Mouse (Mus musculus) kidney, embryonic 16.5 days (tissue): ENCODE results near the gene Smndc1. TPM values are rescaled to one million over a fixed set of nuclear protein-coding genes. Genes with fewer than 3 reads are reported as not detected.
"Not testable (repeated sequence)": the region's sequence is repeated elsewhere in the genome, so short reads cannot be mapped to it uniquely, and the experiment has no call there.

ENCODE experiments used
- ATAC-seq: fragments of 200-750 bp; cut with Nextera tagmentation; 2 replicates; pipeline ENCODE4 v1.8.0; 2017; ENCODE audit warnings: moderate TSS enrichment; ENCODE audit not compliant: low FRiP score, low TSS enrichment
- H3K27ac ChIP-seq: fragments of 300-500 bp; sonication (generic); 2 replicates; pipeline ENCODE4 v1.5.1; 2014; ENCODE audit warnings: low read length
- H3K27me3 ChIP-seq: fragments of 300-500 bp; sonication (generic); 2 replicates; pipeline ENCODE4 v1.6.1; 2014; ENCODE audit warnings: low read length, control low read depth, mixed read lengths; ENCODE audit not compliant: insufficient read depth
- H3K36me3 ChIP-seq: fragments of 300-500 bp; sonication (generic); 2 replicates; pipeline ENCODE4 v1.6.1; 2014; ENCODE audit warnings: low read length, control low read depth, mixed read lengths; ENCODE audit not compliant: insufficient read depth
- H3K4me1 ChIP-seq: fragments of 300-500 bp; sonication (generic); 2 replicates; pipeline ENCODE4 v1.6.1; 2014; ENCODE audit warnings: low read length, control low read depth, mixed read lengths; ENCODE audit not compliant: insufficient read depth
- H3K4me2 ChIP-seq: fragments of 300-500 bp; sonication (generic); replicated peaks from 2 replicates; pipeline ENCODE4 v1.6.1; 2014; ENCODE audit warnings: low read depth, low read length
- H3K4me3 ChIP-seq: fragments of 300-500 bp; sonication (generic); 2 replicates; pipeline ENCODE4 v1.5.1; 2014; ENCODE audit warnings: mild to moderate bottlenecking, low read length
- H3K9ac ChIP-seq: fragments of 300-500 bp; sonication (generic); replicated peaks from 2 replicates; pipeline ENCODE4 v1.6.1; 2014; ENCODE audit warnings: low read length
- H3K9me3 ChIP-seq: fragments of 300-500 bp; sonication (generic); 2 replicates; pipeline ENCODE4 v1.6.1; 2016; ENCODE audit warnings: low read length, control low read depth
- WGBS: fragments of 180-500 bp; shearing (Covaris S2); extraction: QIAGEN DNeasy Blood & Tissue Kit; methylation state at CpG from one replicate; pipeline ENCODE4 v1.1.7; 2014; 5-methylcytosine and 5-hydroxymethylcytosine counted together
- polyA plus RNA-seq: library from polyadenylated mRNA; unstranded; fragments of >200 nt; fragmentation: Nextera tagmentation; extraction: Ambion mirVana; gene quantifications from 2 replicates; pipeline ENCODE4 v1.2.1, GENCODE M21; 2015

Gene Smndc1
- polyA plus RNA-seq, 1 experiment from 2014 or later: 40.1 TPM

- no peaks in the 10 kb centered on the region for H3K9me3 ChIP-seq
- H3K4me3 ChIP-seq: no peak overlapping the region
- 59% methylated on average over 12 of the region's 12 CpGs for WGBS
- H3K27ac ChIP-seq: no peak overlapping the region
- H3K4me2 ChIP-seq: no peak overlapping the region
- H3K27me3 ChIP-seq: no peaks in the 10 kb centered on the region
- no peak overlapping the region for H3K9ac ChIP-seq
- no peaks in the 10 kb centered on the region for H3K36me3 ChIP-seq
- no peak for ATAC-seq
- H3K4me1 ChIP-seq: no peaks in the 10 kb centered on the region
These were observed 12.5 kb upstream of the Smndc1 start for GRCm38 (mm10) chr19:53402741-53403432.

- H3K27ac ChIP-seq: no peak overlapping the region
- no peaks in the 10 kb centered on the region for H3K4me1 ChIP-seq
- H3K9ac ChIP-seq: no peak overlapping the region
- no peak for ATAC-seq
- no peak overlapping the region for H3K4me3 ChIP-seq
- H3K36me3 ChIP-seq: no peaks in the 10 kb centered on the region
- WGBS: 77% methylated on average over 16 of the region's 16 CpGs
- no peaks in the 10 kb centered on the region for H3K27me3 ChIP-seq
- H3K4me2 ChIP-seq: no peak overlapping the region
- H3K9me3 ChIP-seq: no peaks in the 10 kb centered on the region
These were observed 10.1 kb upstream of the Smndc1 start for GRCm38 (mm10) chr19:53400332-53401110.

- no peaks in the 10 kb centered on the region for H3K4me1 ChIP-seq
- H3K27ac ChIP-seq: no peak overlapping the region
- no peaks in the 10 kb centered on the region for H3K36me3 ChIP-seq
- H3K9me3 ChIP-seq: no peaks in the 10 kb centered on the region
- H3K4me2 ChIP-seq: no peak overlapping the region
- 87% methylated on average over 4 of the region's 4 CpGs for WGBS
- ATAC-seq: no peak
- H3K9ac ChIP-seq: no peak overlapping the region
- no peak overlapping the region for H3K4me3 ChIP-seq
- no peaks in the 10 kb centered on the region for H3K27me3 ChIP-seq
These were observed 8.8 kb upstream of the Smndc1 start for GRCm38 (mm10) chr19:53399213-53399612.

- Histone ChIP-seq H3K9me3 (no peaks in the 10 kb centered on the region), H3K36me3 (no peaks in the 10 kb centered on the region), H3K9ac (no peak overlapping the region), H3K27ac (no peak overlapping the region), H3K4me3 (no peak overlapping the region), H3K27me3 (no peaks in the 10 kb centered on the region), H3K4me1 (no peaks in the 10 kb centered on the region), H3K4me2 (no peak overlapping the region)
- no peak for ATAC-seq
- 73% methylated on average over 12 of the region's 12 CpGs for WGBS
These were observed 7.3 kb upstream of the Smndc1 start for GRCm38 (mm10) chr19:53397451-53398233.

- not testable (repeated sequence) for H3K27me3 ChIP-seq, ATAC-seq, H3K4me2 ChIP-seq, H3K9me3 ChIP-seq, H3K27ac ChIP-seq, H3K4me1 ChIP-seq, H3K4me3 ChIP-seq, H3K9ac ChIP-seq, H3K36me3 ChIP-seq
- WGBS: 46% methylated on average over 5 of the region's 5 CpGs
These were observed 5.4 kb upstream of the Smndc1 start for GRCm38 (mm10) chr19:53395805-53396204.

- not testable (repeated sequence) for H3K9me3 ChIP-seq, H3K36me3 ChIP-seq, H3K27ac ChIP-seq, H3K9ac ChIP-seq, H3K4me3 ChIP-seq, H3K27me3 ChIP-seq, ATAC-seq, H3K4me1 ChIP-seq, H3K4me2 ChIP-seq
- WGBS: 66% methylated on average over 3 of the region's 3 CpGs
These were observed 4.6 kb upstream of the Smndc1 start for GRCm38 (mm10) chr19:53394956-53395355.

GRCm38 (mm10) chr19:53394552-53394951 lies 4.2 kb upstream of the Smndc1 start:
- 0 out of 2 replicates have a peak overlapping the region, but pooled peaks have one; percentile 29 for H3K9ac ChIP-seq
- 15% methylated on average over 7 of the region's 7 CpGs for WGBS
- ATAC-seq: no peak
- H3K9me3 ChIP-seq: no peaks in the 10 kb centered on the region
- H3K4me3 ChIP-seq: no peak overlapping the region
- no peak overlapping the region for H3K27ac ChIP-seq
- H3K4me1 ChIP-seq: peaks cover 9% of the 10 kb centered on the region
- no peak overlapping the region for H3K4me2 ChIP-seq
- H3K27me3 ChIP-seq: no peaks in the 10 kb centered on the region
- no peaks in the 10 kb centered on the region for H3K36me3 ChIP-seq

GRCm38 (mm10) chr19:53393646-53394045 lies 3.3 kb upstream of the Smndc1 start:
- Histone ChIP-seq H3K27me3 (no peaks in the 10 kb centered on the region), H3K4me3 (no peak overlapping the region), H3K9me3 (no peaks in the 10 kb centered on the region), H3K4me1 (peaks cover 14% of the 10 kb centered on the region), H3K36me3 (no peaks in the 10 kb centered on the region), H3K9ac (no peak overlapping the region), H3K27ac (no peak overlapping the region), H3K4me2 (no peak overlapping the region)
- ATAC-seq: no peak

GRCm38 (mm10) chr19:53392781-53393343 lies 2.5 kb upstream of the Smndc1 start:
- ATAC-seq: no peak
- Histone ChIP-seq H3K9me3 (no peaks in the 10 kb centered on the region), H3K27ac (no peak overlapping the region), H3K4me2 (no peak overlapping the region), H3K36me3 (peaks cover 4% of the 10 kb centered on the region), H3K4me3 (no peak overlapping the region), H3K9ac (no peak overlapping the region), H3K27me3 (no peaks in the 10 kb centered on the region), H3K4me1 (peaks cover 14% of the 10 kb centered on the region)
- 58% methylated on average over 8 of the region's 8 CpGs for WGBS
